Mouse (Mus musculus): ENCODE measurements around the gene Fer1l4. TPM values are rescaled to one million over a fixed set of nuclear protein-coding genes. Genes with fewer than 3 reads are reported as not detected.

Fer1l4 gene
- 0.19 TPM in 1 of 2 replicates, not detected in the other for total RNA-seq (2014; rRNA removed)
- polyA plus RNA-seq (2015; fragmentation: Nextera tagmentation; extraction: Ambion mirVana): not detected in 2 replicates

GRCm38 (mm10) chr2:156052816-156053215 is at the start of gene Fer1l4:
Gene Fer1l4 (minus strand): TSS chr2:156052947.
- Histone ChIP-seq H3K27me3 (ENCODE audit: insufficient read depth, low read length) (no peaks in the 10 kb centered on the region), H3K4me1 (ENCODE audit: insufficient read depth) (no peaks in the 10 kb centered on the region), H3K36me3 (ENCODE audit: insufficient read depth) (no peaks in the 10 kb centered on the region), H3K9ac (no peak within 1 kb of the TSS), H3K27ac (ENCODE audit: low read depth, low read length) (no peak within 1 kb of the TSS), H3K4me3 (ENCODE audit: low read depth, low read length) (no peak within 1 kb of the TSS), H3K4me2 (ENCODE audit: low read depth) (no peak within 1 kb of the TSS), H3K9me3 (ENCODE audit: low read length) (no peaks in the 10 kb centered on the region)
- ATAC-seq (no peak), DNase-seq (no peak)
- 86% methylated on average over 9 of the region's 9 CpGs for WGBS
- no peak for TF ChIP-seq CTCF (IDR thresholded peaks at IDR 0.05; ENCODE audit: low read depth)

- Histone ChIP-seq H3K9me3 (ENCODE audit: low read length) (no peaks in the 10 kb centered on the region), H3K4me2 (ENCODE audit: low read depth) (no peak overlapping the region), H3K9ac (no peak overlapping the region), H3K36me3 (ENCODE audit: insufficient read depth) (peaks cover 17% of the 10 kb centered on the region), H3K4me1 (ENCODE audit: insufficient read depth) (no peaks in the 10 kb centered on the region), H3K27me3 (ENCODE audit: insufficient read depth, low read length) (no peaks in the 10 kb centered on the region), H3K27ac (ENCODE audit: low read depth, low read length) (no peak overlapping the region), H3K4me3 (ENCODE audit: low read depth, low read length) (no peak overlapping the region)
- ATAC-seq: no peak
- TF ChIP-seq CTCF (IDR thresholded peaks at IDR 0.05; ENCODE audit: low read depth): no peak
- WGBS: 66% methylated on average over 5 of the region's 5 CpGs
- DNase-seq: no peak
Measured at GRCm38 (mm10) chr2:156091926-156092325, 39.2 kb upstream of the Fer1l4 start.

GRCm38 (mm10) chr2:156089799-156090198 is 37.1 kb upstream of the Fer1l4 start:
- DNase-seq: no peak
- H3K27ac ChIP-seq (ENCODE audit: low read depth, low read length): 0 out of 2 replicates have a peak overlapping the region, but pooled peaks have one; percentile 35

GRCm38 (mm10) chr2:156087391-156088110 is 34.8 kb upstream of the Fer1l4 start:
- no peak overlapping the region for H3K4me2 ChIP-seq (ENCODE audit: low read depth)
- H3K36me3 ChIP-seq (ENCODE audit: insufficient read depth): no peaks in the 10 kb centered on the region
- no peak overlapping the region for H3K4me3 ChIP-seq (ENCODE audit: low read depth, low read length)
- H3K4me1 ChIP-seq (ENCODE audit: insufficient read depth): peaks cover under 1% of the 10 kb centered on the region; the same call in 1 of the 2 replicates
- WGBS: 90% methylated on average over 7 of the region's 7 CpGs
- no peaks in the 10 kb centered on the region for H3K9me3 ChIP-seq (ENCODE audit: low read length)
- DNase-seq: no peak
- H3K27ac ChIP-seq (ENCODE audit: low read depth, low read length): no peak overlapping the region
- H3K9ac ChIP-seq: no peak overlapping the region
- no peak for ATAC-seq
- no peak for TF ChIP-seq CTCF (IDR thresholded peaks at IDR 0.05; ENCODE audit: low read depth)
- H3K27me3 ChIP-seq (ENCODE audit: insufficient read depth, low read length): no peaks in the 10 kb centered on the region

More at GRCm38 (mm10) chr2:156089799-156090198, 37.1 kb upstream of the Fer1l4 start:
- H3K36me3 ChIP-seq (ENCODE audit: insufficient read depth): no peaks in the 10 kb centered on the region
- H3K9me3 ChIP-seq (ENCODE audit: low read length): no peaks in the 10 kb centered on the region
- no peak overlapping the region for H3K4me2 ChIP-seq (ENCODE audit: low read depth)
- no peaks in the 10 kb centered on the region for H3K4me1 ChIP-seq (ENCODE audit: insufficient read depth)
- no peaks in the 10 kb centered on the region for H3K27me3 ChIP-seq (ENCODE audit: insufficient read depth, low read length)
- no peak overlapping the region for H3K9ac ChIP-seq
- H3K4me3 ChIP-seq (ENCODE audit: low read depth, low read length): no peak overlapping the region
- WGBS: 24% methylated on average over 1 of the region's 1 CpGs
- no peak for TF ChIP-seq CTCF (IDR thresholded peaks at IDR 0.05; ENCODE audit: low read depth)
- ATAC-seq: peak; percentile 47; the same call in 1 of the 2 replicates

- Histone ChIP-seq H3K4me2 (ENCODE audit: low read depth) (no peak overlapping the region), H3K9ac (no peak overlapping the region), H3K36me3 (ENCODE audit: insufficient read depth) (no peaks in the 10 kb centered on the region), H3K9me3 (ENCODE audit: low read length) (no peaks in the 10 kb centered on the region), H3K27me3 (ENCODE audit: insufficient read depth, low read length) (no peaks in the 10 kb centered on the region), H3K27ac (ENCODE audit: low read depth, low read length) (no peak overlapping the region), H3K4me1 (ENCODE audit: insufficient read depth) (peaks cover 3% of the 10 kb centered on the region; the same call in 1 of the 2 replicates), H3K4me3 (ENCODE audit: low read depth, low read length) (no peak overlapping the region)
- TF ChIP-seq CTCF (IDR thresholded peaks at IDR 0.05; ENCODE audit: low read depth): no peak
- DNase-seq (no peak), ATAC-seq (no peak)
- WGBS: 85% methylated on average over 3 of the region's 3 CpGs
Measured at GRCm38 (mm10) chr2:156084541-156084940, 31.8 kb upstream of the Fer1l4 start.

- Histone ChIP-seq H3K27ac (ENCODE audit: low read depth, low read length) (no peak overlapping the region), H3K9ac (no peak overlapping the region), H3K9me3 (ENCODE audit: low read length) (no peaks in the 10 kb centered on the region), H3K4me3 (ENCODE audit: low read depth, low read length) (no peak overlapping the region), H3K4me2 (ENCODE audit: low read depth) (no peak overlapping the region), H3K36me3 (ENCODE audit: insufficient read depth) (peaks cover 37% of the 10 kb centered on the region), H3K4me1 (ENCODE audit: insufficient read depth) (peaks cover 3% of the 10 kb centered on the region; the same call in 1 of the 2 replicates), H3K27me3 (ENCODE audit: insufficient read depth, low read length) (no peaks in the 10 kb centered on the region)
- TF ChIP-seq CTCF (IDR thresholded peaks at IDR 0.05; ENCODE audit: low read depth): no peak
- WGBS: 85% methylated on average over 7 of the region's 7 CpGs
- DNase-seq (no peak), ATAC-seq (no peak)
Measured at GRCm38 (mm10) chr2:156080391-156080790, 27.6 kb upstream of the Fer1l4 start.

- ATAC-seq: no peak
- H3K27me3 ChIP-seq (ENCODE audit: insufficient read depth, low read length): no peaks in the 10 kb centered on the region
- H3K9ac ChIP-seq: no peak overlapping the region
- peaks cover 3% of the 10 kb centered on the region; the same call in 1 of the 2 replicates for H3K4me1 ChIP-seq (ENCODE audit: insufficient read depth)
- TF ChIP-seq CTCF (IDR thresholded peaks at IDR 0.05; ENCODE audit: low read depth): no peak
- H3K4me2 ChIP-seq (ENCODE audit: low read depth): no peak overlapping the region
- 49% methylated on average over 4 of the region's 4 CpGs for WGBS
- no peak overlapping the region for H3K27ac ChIP-seq (ENCODE audit: low read depth, low read length)
- H3K36me3 ChIP-seq (ENCODE audit: insufficient read depth): peaks cover 44% of the 10 kb centered on the region
- DNase-seq: no peak
- no peak overlapping the region for H3K4me3 ChIP-seq (ENCODE audit: low read depth, low read length)
- no peaks in the 10 kb centered on the region for H3K9me3 ChIP-seq (ENCODE audit: low read length)
Measured at GRCm38 (mm10) chr2:156079674-156080073, 26.9 kb upstream of the Fer1l4 start.

All from forebrain, postnatal 0 days (tissue).